Mouse (Mus musculus) forebrain, embryonic 10.5 days (tissue): ENCODE data around the gene Olfm1. TPM values are rescaled to one million over a fixed set of nuclear protein-coding genes. Genes with fewer than 3 reads are reported as not detected.

Source experiments
- DNase-seq: peaks from one replicate; pipeline ENCODE4 v3.0.0-alpha.2; 2017; ENCODE audit warnings: low spot score; ENCODE audit errors: extremely low spot score
- H3K27ac ChIP-seq: fragments of 300-500 bp; sonication (generic); 2 replicates; pipeline ENCODE4 v1.5.1; 2016; ENCODE audit warnings: mild to moderate bottlenecking
- H3K27me3 ChIP-seq: fragments of 300-500 bp; sonication (generic); 2 replicates; pipeline ENCODE4 v1.6.1; 2016; ENCODE audit warnings: mild to moderate bottlenecking; ENCODE audit not compliant: poor library complexity, severe bottlenecking
- H3K36me3 ChIP-seq: fragments of 300-500 bp; sonication (generic); replicated peaks from 2 replicates; pipeline ENCODE4 v1.6.1; 2016; ENCODE audit warnings: mild to moderate bottlenecking, moderate library complexity
- H3K4me1 ChIP-seq: fragments of 300-500 bp; sonication (generic); 2 replicates; pipeline ENCODE4 v1.6.1; 2016
- H3K4me3 ChIP-seq: fragments of 300-500 bp; sonication (generic); 2 replicates; pipeline ENCODE4 v1.5.1; 2016; ENCODE audit warnings: mild to moderate bottlenecking, moderate library complexity
- H3K9me3 ChIP-seq: fragments of 300-500 bp; sonication (generic); 2 replicates; pipeline ENCODE4 v1.6.1; 2016; ENCODE audit warnings: mild to moderate bottlenecking, moderate library complexity
- WGBS: fragments of 180-500 bp; shearing (Covaris S2); methylation state at CpG from one replicate; pipeline ENCODE4 v1.1.7; 2016; 5-methylcytosine and 5-hydroxymethylcytosine counted together
- polyA plus RNA-seq: library from polyadenylated mRNA; unstranded; fragments of >200 nt; fragmentation: Nextera tagmentation; extraction: Ambion mirVana; gene quantifications from 2 replicates; pipeline ENCODE4 v1.2.1, GENCODE M21; 2016

The Olfm1 gene
- polyA plus RNA-seq, 1 experiment from 2014 or later: 15.5 TPM

GRCm38 (mm10) chr2:28247098-28247497 lies 54.3 kb downstream of the Olfm1 start:
- no peaks in the 10 kb centered on the region for H3K9me3 ChIP-seq
- H3K27ac ChIP-seq: no peak overlapping the region
- no peaks in the 10 kb centered on the region for H3K27me3 ChIP-seq
- no peaks in the 10 kb centered on the region for H3K36me3 ChIP-seq
- 84% methylated on average over 11 of the region's 11 CpGs for WGBS
- no peak overlapping the region for H3K4me3 ChIP-seq
- peaks cover 9% of the 10 kb centered on the region for H3K4me1 ChIP-seq
- no peak for DNase-seq

GRCm38 (mm10) chr2:28252554-28252953 lies 59.8 kb downstream of the Olfm1 start:
- 90% methylated on average over 4 of the region's 4 CpGs for WGBS
- Histone ChIP-seq H3K9me3 (no peaks in the 10 kb centered on the region), H3K4me3 (no peak overlapping the region), H3K4me1 (peaks cover 32% of the 10 kb centered on the region), H3K27me3 (no peaks in the 10 kb centered on the region; the same call in 1 of the 2 replicates), H3K27ac (no peak overlapping the region), H3K36me3 (no peaks in the 10 kb centered on the region)
- no peak for DNase-seq

- 93% methylated on average over 7 of the region's 7 CpGs for WGBS
- Histone ChIP-seq H3K9me3 (no peaks in the 10 kb centered on the region), H3K4me1 (peaks cover 35% of the 10 kb centered on the region), H3K36me3 (no peaks in the 10 kb centered on the region), H3K27me3 (no peaks in the 10 kb centered on the region; the same call in 1 of the 2 replicates), H3K27ac (no peak overlapping the region), H3K4me3 (no peak overlapping the region)
- DNase-seq: no peak
These were observed 63.2 kb downstream of the Olfm1 start for GRCm38 (mm10) chr2:28256029-28256428.

- 73% methylated on average over 3 of the region's 3 CpGs for WGBS
- no peaks in the 10 kb centered on the region for H3K9me3 ChIP-seq
- peaks cover 6% of the 10 kb centered on the region for H3K4me1 ChIP-seq
- no peak for DNase-seq
- no peak overlapping the region for H3K4me3 ChIP-seq
- H3K27me3 ChIP-seq: no peaks in the 10 kb centered on the region
- no peaks in the 10 kb centered on the region for H3K36me3 ChIP-seq
- no peak overlapping the region for H3K27ac ChIP-seq
These were observed 68.6 kb downstream of the Olfm1 start for GRCm38 (mm10) chr2:28261438-28261837.

GRCm38 (mm10) chr2:28267776-28268275 lies 75.0 kb downstream of the Olfm1 start:
- Histone ChIP-seq H3K36me3 (no peaks in the 10 kb centered on the region), H3K4me3 (no peak overlapping the region), H3K4me1 (peaks cover 22% of the 10 kb centered on the region), H3K9me3 (no peaks in the 10 kb centered on the region), H3K27ac (no peak overlapping the region), H3K27me3 (no peaks in the 10 kb centered on the region; the same call in 1 of the 2 replicates)
- DNase-seq: no peak
- 89% methylated on average over 3 of the region's 3 CpGs for WGBS

- no peaks in the 10 kb centered on the region for H3K36me3 ChIP-seq
- H3K9me3 ChIP-seq: no peaks in the 10 kb centered on the region
- WGBS: 5% methylated on average over 4 of the region's 4 CpGs
- H3K27ac ChIP-seq: peak overlapping the region; percentile 63
- no peak overlapping the region for H3K4me3 ChIP-seq
- peak; percentile 17 for DNase-seq
- H3K27me3 ChIP-seq: no peaks in the 10 kb centered on the region; the same call in 1 of the 2 replicates
- peaks cover 22% of the 10 kb centered on the region for H3K4me1 ChIP-seq
These were observed 77.8 kb downstream of the Olfm1 start for GRCm38 (mm10) chr2:28270561-28270960.

- H3K9me3 ChIP-seq: no peaks in the 10 kb centered on the region
- H3K27me3 ChIP-seq: no peaks in the 10 kb centered on the region; the same call in 1 of the 2 replicates
- H3K36me3 ChIP-seq: no peaks in the 10 kb centered on the region
- no peak overlapping the region for H3K4me3 ChIP-seq
- WGBS: 83% methylated on average over 11 of the region's 11 CpGs
- H3K27ac ChIP-seq: no peak overlapping the region
- DNase-seq: no peak
- peaks cover 24% of the 10 kb centered on the region for H3K4me1 ChIP-seq
These were observed 79.6 kb downstream of the Olfm1 start for GRCm38 (mm10) chr2:28272218-28272965.

- Histone ChIP-seq H3K36me3 (no peaks in the 10 kb centered on the region), H3K27ac (no peak overlapping the region), H3K27me3 (no peaks in the 10 kb centered on the region; the same call in 1 of the 2 replicates), H3K9me3 (no peaks in the 10 kb centered on the region), H3K4me3 (no peak overlapping the region), H3K4me1 (peaks cover 40% of the 10 kb centered on the region)
- WGBS: 89% methylated on average over 5 of the region's 5 CpGs
- no peak for DNase-seq
These were observed 81.2 kb downstream of the Olfm1 start for GRCm38 (mm10) chr2:28274006-28274405.

GRCm38 (mm10) chr2:28275345-28275744 lies 82.6 kb downstream of the Olfm1 start:
- Histone ChIP-seq H3K27ac (no peak overlapping the region), H3K36me3 (no peaks in the 10 kb centered on the region), H3K9me3 (no peaks in the 10 kb centered on the region), H3K4me1 (peaks cover 36% of the 10 kb centered on the region), H3K4me3 (no peak overlapping the region), H3K27me3 (no peaks in the 10 kb centered on the region; the same call in 1 of the 2 replicates)
- no peak for DNase-seq
- 87% methylated on average over 3 of the region's 3 CpGs for WGBS

- Histone ChIP-seq H3K27me3 (no peaks in the 10 kb centered on the region), H3K36me3 (no peaks in the 10 kb centered on the region), H3K4me1 (peaks cover 19% of the 10 kb centered on the region), H3K27ac (0 out of 2 replicates have a peak overlapping the region, but pooled peaks have one; percentile 7), H3K9me3 (no peaks in the 10 kb centered on the region), H3K4me3 (no peak overlapping the region)
- DNase-seq: peak; percentile 65
- 5% methylated on average over 7 of the region's 7 CpGs for WGBS
These were observed 85.4 kb downstream of the Olfm1 start for GRCm38 (mm10) chr2:28278150-28278549.

GRCm38 (mm10) chr2:28278853-28279252 lies 86.1 kb downstream of the Olfm1 start:
- H3K27ac ChIP-seq: 0 out of 2 replicates have a peak overlapping the region, but pooled peaks have one; percentile 11
- H3K4me3 ChIP-seq: no peak overlapping the region
- no peaks in the 10 kb centered on the region for H3K36me3 ChIP-seq
- peaks cover 19% of the 10 kb centered on the region for H3K4me1 ChIP-seq
- no peaks in the 10 kb centered on the region for H3K9me3 ChIP-seq
- 88% methylated on average over 10 of the region's 10 CpGs for WGBS
- H3K27me3 ChIP-seq: no peaks in the 10 kb centered on the region
- no peak for DNase-seq
